Mouse (Mus musculus): ENCODE data around the gene Rpl31. TPM values are rescaled to one million over a fixed set of nuclear protein-coding genes. Genes with fewer than 3 reads are reported as not detected.

The Rpl31 gene
- total RNA-seq, 2 experiments from 2014 or later, result 480 to 482 TPM

GRCm38 (mm10) chr1:39392189-39392588, 24.5 kb downstream of the Rpl31 start:
- peak; percentile 70 to 82 for DNase-seq (ENCODE audit: low spot score in 2 of 2)
- intact Hi-C loops (cut with DNase I), result loop anchor here (2.0 to 5.0 kb wide), 2 partner anchors 110 to 131 kb away; no protein-coding TSS in a partner anchor

- DNase-seq (ENCODE audit: low spot score in 2 of 2), result no peak
- intact Hi-C loops (cut with DNase I), result loop anchor here (2.0 to 5.0 kb wide), 2 partner anchors 109 to 129 kb away; no protein-coding TSS in a partner anchor
These were observed 25.7 kb downstream of the Rpl31 start for GRCm38 (mm10) chr1:39393217-39393867.

- intact Hi-C loops (cut with DNase I), result loop anchor here (5.0 kb wide), 1 partner anchor 108 kb away; no protein-coding TSS in a partner anchor
- no peak for DNase-seq (ENCODE audit: low spot score in 2 of 2)
These were observed 26.5 kb downstream of the Rpl31 start for GRCm38 (mm10) chr1:39394096-39394495.

- no peak for DNase-seq (ENCODE audit: low spot score in 2 of 2)
- intact Hi-C loops (cut with DNase I), result loop anchor here (5.0 kb wide), 1 partner anchor 108 kb away; no protein-coding TSS in a partner anchor
These were observed 27.0 kb downstream of the Rpl31 start for GRCm38 (mm10) chr1:39394650-39395049.

GRCm38 (mm10) chr1:39396347-39396746, 28.7 kb downstream of the Rpl31 start:
- intact Hi-C loops (cut with DNase I), result no loop called here
- no peak for DNase-seq (ENCODE audit: low spot score in 2 of 2)

GRCm38 (mm10) chr1:39398284-39398683, 30.6 kb downstream of the Rpl31 start:
- intact Hi-C loops (cut with DNase I), result no loop called here

GRCm38 (mm10) chr1:39399228-39399627, 31.6 kb downstream of the Rpl31 start:
- no peak for DNase-seq (ENCODE audit: low spot score in 2 of 2)
- intact Hi-C loops (cut with DNase I), result no loop called here

More at GRCm38 (mm10) chr1:39398284-39398683, 30.6 kb downstream of the Rpl31 start:
- DNase-seq (ENCODE audit: low spot score in 2 of 2), result no peak

GRCm38 (mm10) chr1:39400173-39400572, 32.5 kb downstream of the Rpl31 start:
- DNase-seq (ENCODE audit: low spot score in 2 of 2), result no peak
- intact Hi-C loops (cut with DNase I), result no loop called here

- no peak for DNase-seq (ENCODE audit: low spot score in 2 of 2)
- intact Hi-C loops (cut with DNase I), result no loop called here
These were observed 39.5 kb downstream of the Rpl31 start for GRCm38 (mm10) chr1:39407108-39407507.

- no peak for DNase-seq (ENCODE audit: low spot score in 2 of 2)
- intact Hi-C loops (cut with DNase I), result no loop called here
These were observed 40.5 kb downstream of the Rpl31 start for GRCm38 (mm10) chr1:39408123-39408522.

GRCm38 (mm10) chr1:39408668-39409067, 41.0 kb downstream of the Rpl31 start:
- DNase-seq (ENCODE audit: low spot score in 2 of 2), result no peak
- intact Hi-C loops (cut with DNase I), result no loop called here

- no peak for DNase-seq (ENCODE audit: low spot score in 2 of 2)
- intact Hi-C loops (cut with DNase I), result no loop called here
These were observed 42.6 kb downstream of the Rpl31 start for GRCm38 (mm10) chr1:39410085-39410821.

- no peak for DNase-seq (ENCODE audit: low spot score in 2 of 2)
- intact Hi-C loops (cut with DNase I), result no loop called here
These were observed 50.2 kb downstream of the Rpl31 start for GRCm38 (mm10) chr1:39417817-39418216.

- no peak for DNase-seq (ENCODE audit: low spot score in 2 of 2)
- intact Hi-C loops (cut with DNase I), result no loop called here
These were observed 51.2 kb downstream of the Rpl31 start for GRCm38 (mm10) chr1:39418852-39419251.

GRCm38 (mm10) chr1:39420987-39421386, 53.3 kb downstream of the Rpl31 start:
- intact Hi-C loops (cut with DNase I), result no loop called here
- DNase-seq (ENCODE audit: low spot score in 2 of 2), result no peak

Other genes starting within 250 kb of the Rpl31 start
- gene Npas2, start 174.1 kb upstream of the Rpl31 start, total RNA-seq (2021), result 10 to 100 TPM; 59.3 to 65.4 TPM
- gene Tbc1d8, start 110.9 kb downstream of the Rpl31 start, total RNA-seq (2021), result 10 to 100 TPM; 16.9 to 19.3 TPM
- 10 to 100 TPM; 24.8 to 25.9 TPM for gene Cnot11, start 167.2 kb downstream of the Rpl31 start, total RNA-seq (2021)
- 10 to 100 TPM; 29.1 to 35.2 TPM for gene Rnf149, start 209.6 kb downstream of the Rpl31 start, total RNA-seq (2021)